Mouse (Mus musculus) liver, embryonic 13.5 days (tissue): ENCODE data around the gene Tmed2. TPM values are rescaled to one million over a fixed set of nuclear protein-coding genes. Genes with fewer than 3 reads are reported as not detected.

ENCODE experiments used
- ATAC-seq: fragments of 200-750 bp; cut with Nextera tagmentation; 2 replicates; pipeline ENCODE4 v1.8.0; 2017; ENCODE audit warnings: low read depth, mild to moderate bottlenecking, moderate number of reproducible peaks, moderate library complexity
- DNase-seq: peaks from one replicate; pipeline ENCODE4 v3.0.0; 2022
- H3K27ac ChIP-seq: fragments of 300-500 bp; sonication (generic); 2 replicates; pipeline ENCODE4 v1.5.1; 2015; ENCODE audit warnings: moderate library complexity, mild to moderate bottlenecking, inconsistent platforms
- H3K27me3 ChIP-seq: fragments of 300-500 bp; sonication (generic); 2 replicates; pipeline ENCODE4 v1.6.1; 2015; ENCODE audit warnings: mild to moderate bottlenecking, inconsistent platforms
- H3K36me3 ChIP-seq: fragments of 300-500 bp; sonication (generic); 2 replicates; pipeline ENCODE4 v1.6.1; 2015; ENCODE audit warnings: mild to moderate bottlenecking, inconsistent platforms
- H3K4me1 ChIP-seq: fragments of 300-500 bp; sonication (generic); replicated peaks from 2 replicates; pipeline ENCODE4 v1.6.1; 2015; ENCODE audit warnings: inconsistent platforms
- H3K4me2 ChIP-seq: fragments of 300-500 bp; sonication (generic); 2 replicates; pipeline ENCODE4 v1.6.1; 2015; ENCODE audit warnings: inconsistent platforms, mild to moderate bottlenecking, moderate library complexity
- H3K4me3 ChIP-seq: fragments of 300-500 bp; sonication (generic); replicated peaks from 2 replicates; pipeline ENCODE4 v1.5.1; 2015; ENCODE audit warnings: mild to moderate bottlenecking, inconsistent platforms
- H3K9ac ChIP-seq: fragments of 300-500 bp; sonication (generic); 2 replicates; pipeline ENCODE4 v1.6.1; 2015; ENCODE audit warnings: mild to moderate bottlenecking, inconsistent platforms
- H3K9me3 ChIP-seq: fragments of 300-500 bp; sonication (generic); replicated peaks from 2 replicates; pipeline ENCODE4 v1.6.1; 2016; ENCODE audit warnings: inconsistent platforms
- WGBS: fragments of 180-500 bp; shearing (Covaris S2); methylation state at CpG from one replicate; pipeline ENCODE4 v1.1.7; 2015; ENCODE audit not compliant: insufficient replicate concordance; 5-methylcytosine and 5-hydroxymethylcytosine counted together
- polyA plus RNA-seq: library from polyadenylated mRNA; unstranded; fragments of >200 nt; fragmentation: Nextera tagmentation; extraction: Ambion mirVana; gene quantifications from 2 replicates; pipeline ENCODE4 v1.2.1, GENCODE M21; 2015

The Tmed2 gene
- polyA plus RNA-seq, 1 experiment from 2014 or later: 366 TPM

DNA sequence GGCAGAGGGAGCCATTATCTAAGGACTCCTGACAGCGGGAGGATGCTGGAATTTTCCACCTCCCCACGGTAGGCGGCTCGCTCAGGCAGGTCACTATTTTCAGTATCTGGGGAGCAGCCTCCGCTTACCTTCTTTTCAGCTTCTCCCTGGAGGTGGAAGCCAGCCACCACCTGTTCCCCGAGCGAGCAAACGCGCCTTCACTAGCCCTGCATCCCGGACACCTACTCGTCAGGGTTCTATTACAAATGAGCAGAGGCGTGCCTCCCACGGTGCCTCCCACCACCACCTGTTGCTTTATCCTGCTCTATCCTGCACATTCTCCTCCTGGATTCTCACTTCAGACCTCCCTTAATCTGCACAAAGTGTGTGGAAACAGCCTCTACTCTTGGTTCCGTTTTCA is 36.8 kb upstream of the Tmed2 start:
- peaks cover 9% of the 10 kb centered on the region for H3K4me1 ChIP-seq
- H3K27me3 ChIP-seq: 0 out of 2 replicates have a peak, but pooled peaks cover 3% of the 10 kb centered on the region
- no peak overlapping the region for H3K27ac ChIP-seq
- ATAC-seq: no peak
- H3K9ac ChIP-seq: 0 out of 2 replicates have a peak overlapping the region, but pooled peaks have one; percentile 1
- no peak overlapping the region for H3K4me2 ChIP-seq
- H3K9me3 ChIP-seq: no peaks in the 10 kb centered on the region
- no peak for DNase-seq
- no peaks in the 10 kb centered on the region for H3K36me3 ChIP-seq
- 61% methylated on average over 14 of the region's 14 CpGs for WGBS
- H3K4me3 ChIP-seq: no peak overlapping the region

DNA sequence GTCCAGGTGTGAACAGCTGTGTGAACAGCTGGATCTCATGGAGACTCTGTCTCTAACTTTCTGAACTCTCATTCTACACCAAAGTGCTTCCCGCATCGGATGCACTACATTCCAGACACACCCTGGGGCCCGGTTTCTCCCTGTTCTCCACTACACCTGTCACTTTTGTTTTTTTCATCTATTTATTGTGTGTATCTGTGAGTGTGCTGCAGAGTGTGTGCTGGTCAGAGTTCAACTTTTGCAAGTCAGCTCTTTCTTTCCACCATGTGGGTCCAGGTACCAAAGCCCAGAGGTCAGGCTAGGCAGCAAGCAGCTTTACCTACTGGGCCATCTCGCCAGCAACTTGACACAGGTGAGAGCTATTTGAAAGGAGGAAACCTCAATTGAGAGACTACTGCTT is 35.3 kb upstream of the Tmed2 start:
- no peaks in the 10 kb centered on the region for H3K9me3 ChIP-seq
- 80% methylated on average over 4 of the region's 4 CpGs for WGBS
- DNase-seq (no peak), ATAC-seq (no peak)
- H3K36me3 ChIP-seq: no peaks in the 10 kb centered on the region
- no peak overlapping the region for H3K9ac ChIP-seq
- H3K4me2 ChIP-seq: no peak overlapping the region
- H3K27ac ChIP-seq: no peak overlapping the region
- H3K4me1 ChIP-seq: no peaks in the 10 kb centered on the region
- H3K4me3 ChIP-seq: no peak overlapping the region
- 0 out of 2 replicates have a peak, but pooled peaks cover 3% of the 10 kb centered on the region for H3K27me3 ChIP-seq

DNA sequence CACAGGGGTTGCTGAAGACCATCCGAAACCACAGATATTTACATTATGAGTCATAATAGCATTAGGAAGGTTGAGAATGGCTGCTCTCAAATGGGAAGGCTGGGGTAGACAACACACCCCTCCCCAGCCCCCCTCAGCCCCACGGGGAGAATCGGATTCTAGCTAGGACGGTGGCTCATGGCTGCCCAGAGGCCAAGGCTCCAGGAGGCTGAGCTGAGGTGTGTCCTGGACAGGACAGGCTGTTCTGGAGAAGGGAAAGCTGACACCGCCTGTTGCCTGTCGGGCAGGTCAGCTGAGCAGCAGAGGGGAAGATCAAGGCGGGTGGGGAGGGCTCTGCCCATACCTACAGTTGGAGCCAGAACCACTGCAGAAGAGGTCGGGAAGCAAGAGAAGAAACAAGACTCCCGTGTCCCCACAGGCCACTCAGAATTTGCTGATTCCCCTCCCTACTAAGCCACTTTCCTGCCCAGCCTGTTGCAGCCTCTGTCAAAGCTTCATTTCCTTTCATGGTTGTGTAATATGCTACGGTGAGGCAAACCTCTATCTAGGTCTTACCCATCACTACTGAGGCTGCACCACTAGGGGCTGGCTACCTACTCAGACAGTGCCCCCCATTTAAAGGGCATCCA is 33.6 kb upstream of the Tmed2 start:
- Histone ChIP-seq H3K9me3 (no peaks in the 10 kb centered on the region), H3K4me3 (no peak overlapping the region), H3K27ac (no peak overlapping the region), H3K9ac (no peak overlapping the region), H3K4me2 (no peak overlapping the region), H3K4me1 (no peaks in the 10 kb centered on the region), H3K36me3 (no peaks in the 10 kb centered on the region), H3K27me3 (0 out of 2 replicates have a peak, but pooled peaks cover 3% of the 10 kb centered on the region)
- WGBS: 45% methylated on average over 10 of the region's 10 CpGs
- ATAC-seq (no peak), DNase-seq (no peak)

DNA sequence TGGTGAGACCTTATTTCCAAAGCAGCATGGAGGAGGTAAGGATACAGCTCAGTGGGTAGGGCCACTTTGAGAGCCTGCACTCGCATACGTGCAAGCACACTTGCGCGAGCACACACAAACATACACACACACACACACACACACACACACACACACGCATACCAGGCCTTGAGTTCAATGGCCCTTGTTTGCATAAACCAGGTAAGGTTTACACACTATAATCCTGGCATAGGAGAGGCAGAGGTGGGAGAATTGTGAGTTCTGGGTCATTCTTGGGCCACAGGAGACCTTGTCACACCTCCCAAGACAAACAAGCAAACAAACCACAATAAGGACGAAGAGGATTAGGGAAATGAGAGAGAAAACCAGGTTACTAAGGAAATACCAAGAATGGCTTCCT is 31.3 kb upstream of the Tmed2 start:
- H3K4me3 ChIP-seq: no peak overlapping the region
- H3K9ac ChIP-seq: no peak overlapping the region
- no peak overlapping the region for H3K27ac ChIP-seq
- WGBS: 71% methylated on average over 6 of the region's 6 CpGs
- DNase-seq (no peak), ATAC-seq (no peak)
- H3K4me1 ChIP-seq: no peaks in the 10 kb centered on the region
- H3K9me3 ChIP-seq: no peaks in the 10 kb centered on the region
- no peaks in the 10 kb centered on the region for H3K27me3 ChIP-seq
- no peaks in the 10 kb centered on the region for H3K36me3 ChIP-seq
- no peak overlapping the region for H3K4me2 ChIP-seq

DNA sequence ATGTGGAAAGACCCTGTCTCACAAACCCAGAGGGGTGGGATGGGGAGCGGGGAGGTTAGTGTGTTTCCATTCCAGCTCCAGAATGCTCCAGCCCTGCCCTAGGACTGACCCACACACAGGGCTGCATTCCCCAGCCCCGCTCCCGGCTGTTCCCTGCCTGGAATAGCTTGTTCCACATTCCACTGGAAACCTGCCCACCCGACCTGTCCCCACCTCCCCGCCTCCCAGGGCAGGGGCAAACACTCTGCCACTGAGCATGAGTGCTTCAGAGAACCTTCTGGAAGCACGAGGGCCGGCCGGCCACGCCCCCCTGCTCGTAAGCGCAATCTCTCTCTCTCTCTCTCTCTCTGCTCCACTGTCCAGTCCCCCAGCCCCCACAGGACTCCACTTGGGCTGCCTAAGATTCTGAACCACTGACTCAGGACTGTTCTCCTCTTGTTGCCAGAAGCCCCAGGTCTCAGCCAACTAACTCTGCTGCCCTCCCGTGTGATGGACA is 30.7 kb upstream of the Tmed2 start:
- 0 out of 2 replicates have a peak, but pooled peaks cover 3% of the 10 kb centered on the region for H3K36me3 ChIP-seq
- H3K4me3 ChIP-seq: no peak overlapping the region
- H3K9me3 ChIP-seq: no peaks in the 10 kb centered on the region
- no peak for ATAC-seq
- no peak overlapping the region for H3K27ac ChIP-seq
- H3K27me3 ChIP-seq: no peaks in the 10 kb centered on the region
- 63% methylated on average over 12 of the region's 12 CpGs for WGBS
- no peak overlapping the region for H3K4me2 ChIP-seq
- H3K9ac ChIP-seq: no peak overlapping the region
- H3K4me1 ChIP-seq: no peaks in the 10 kb centered on the region
- no peak for DNase-seq

DNA sequence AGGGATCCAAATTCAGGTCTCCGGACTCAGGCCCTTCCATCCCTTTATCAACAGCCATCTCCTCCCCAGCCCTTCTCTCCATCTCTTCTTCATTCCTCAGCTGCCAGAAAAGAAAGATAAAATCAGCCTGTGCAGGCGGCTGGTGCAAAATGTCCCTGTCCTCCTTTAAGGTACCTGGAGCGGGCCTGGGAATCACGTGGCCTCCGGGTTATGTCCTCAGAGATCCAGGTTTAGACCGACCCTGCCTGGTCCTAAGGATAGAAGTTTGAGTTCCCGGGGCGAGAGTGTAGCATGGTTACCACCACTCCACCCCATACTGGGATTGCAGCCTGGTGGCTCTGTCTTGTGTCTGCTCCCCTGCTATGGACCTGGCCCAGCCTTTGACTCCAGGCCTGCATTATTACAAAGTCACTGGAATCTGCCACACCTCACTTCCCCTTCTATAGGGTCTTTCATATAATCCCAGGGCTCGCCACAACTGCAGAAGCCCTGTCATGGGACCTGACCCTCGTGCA is 29.9 kb upstream of the Tmed2 start:
- Histone ChIP-seq H3K27me3 (no peaks in the 10 kb centered on the region), H3K9me3 (no peaks in the 10 kb centered on the region), H3K4me2 (no peak overlapping the region), H3K27ac (no peak overlapping the region), H3K4me1 (no peaks in the 10 kb centered on the region), H3K36me3 (0 out of 2 replicates have a peak, but pooled peaks cover 3% of the 10 kb centered on the region), H3K4me3 (no peak overlapping the region), H3K9ac (no peak overlapping the region)
- WGBS: 73% methylated on average over 10 of the region's 10 CpGs
- ATAC-seq: no peak
- DNase-seq: no peak

DNA sequence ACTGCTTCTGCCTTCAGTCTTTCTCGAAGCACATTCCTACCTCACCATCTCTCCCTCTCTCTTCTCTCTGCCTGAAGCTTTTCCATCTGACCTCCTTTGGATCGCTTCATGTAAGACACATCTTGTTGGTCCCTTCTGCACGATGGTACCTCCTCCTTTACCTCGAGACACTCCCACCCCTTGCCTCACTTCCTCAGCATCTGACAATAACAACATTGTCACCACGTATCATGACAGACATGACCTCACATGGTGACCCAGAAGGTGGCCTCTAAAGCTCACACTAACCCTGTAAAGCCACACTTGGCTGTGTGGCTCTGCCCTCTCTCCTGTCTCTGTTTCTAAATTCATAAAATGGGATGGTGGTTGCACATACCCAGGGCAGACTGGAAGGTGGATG is 24.7 kb upstream of the Tmed2 start:
- WGBS: 59% methylated on average over 5 of the region's 5 CpGs

DNA sequence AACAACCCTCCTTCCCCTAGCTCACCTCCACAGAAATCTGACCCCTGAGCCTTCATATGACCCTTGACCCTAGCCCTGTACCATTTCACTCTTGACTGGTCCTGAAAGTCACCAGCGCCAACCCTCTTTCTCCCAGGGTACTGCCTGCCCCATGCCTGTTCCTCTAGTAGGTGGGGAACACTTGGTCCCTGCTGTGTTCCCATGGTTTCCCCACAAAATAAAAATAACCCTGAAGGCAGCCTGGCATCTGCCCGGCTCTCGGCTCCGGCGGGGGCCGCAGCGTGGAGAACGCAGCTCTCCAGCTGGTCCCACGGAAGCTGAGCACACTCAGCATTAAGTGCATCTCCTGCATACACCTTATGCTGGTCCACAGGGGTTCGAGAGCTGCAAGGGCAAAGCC is 21.8 kb upstream of the Tmed2 start:
- H3K4me1 ChIP-seq: no peaks in the 10 kb centered on the region
- no peak overlapping the region for H3K27ac ChIP-seq
- no peak overlapping the region for H3K4me2 ChIP-seq
- no peak overlapping the region for H3K9ac ChIP-seq
- no peak overlapping the region for H3K4me3 ChIP-seq
- WGBS: 84% methylated on average over 10 of the region's 10 CpGs
- no peak for DNase-seq
- no peaks in the 10 kb centered on the region for H3K9me3 ChIP-seq
- H3K27me3 ChIP-seq: no peaks in the 10 kb centered on the region
- H3K36me3 ChIP-seq: 0 out of 2 replicates have a peak, but pooled peaks cover 3% of the 10 kb centered on the region
- no peak for ATAC-seq

More for the DNA sequence above, 24.7 kb upstream of the Tmed2 start:
- no peak overlapping the region for H3K4me3 ChIP-seq
- H3K27ac ChIP-seq: no peak overlapping the region
- no peaks in the 10 kb centered on the region for H3K4me1 ChIP-seq
- no peak overlapping the region for H3K4me2 ChIP-seq
- H3K27me3 ChIP-seq: no peaks in the 10 kb centered on the region
- H3K36me3 ChIP-seq: 0 out of 2 replicates have a peak, but pooled peaks cover 3% of the 10 kb centered on the region
- H3K9ac ChIP-seq: no peak overlapping the region
- no peaks in the 10 kb centered on the region for H3K9me3 ChIP-seq
- DNase-seq (no peak), ATAC-seq (no peak)

DNA sequence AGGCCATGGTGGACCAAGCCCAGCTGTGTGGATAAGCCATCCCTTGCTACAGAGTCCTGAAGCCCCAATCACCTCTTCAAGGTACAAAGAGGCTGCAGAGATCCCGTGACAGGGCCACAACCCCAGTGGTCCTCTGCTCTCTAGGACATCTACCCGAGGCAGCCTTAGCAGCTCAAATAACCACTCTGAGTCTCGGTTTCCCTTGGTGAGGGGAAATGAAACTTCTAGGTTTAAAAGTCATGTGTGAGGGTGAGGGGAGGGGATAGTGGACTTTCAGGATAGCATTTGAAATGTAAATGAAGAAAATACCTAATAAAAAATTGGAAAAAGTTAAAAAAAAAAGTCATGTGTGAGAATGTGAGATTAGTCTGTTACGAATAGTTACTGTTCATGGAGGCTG is 18.9 kb upstream of the Tmed2 start:
- ATAC-seq (no peak), DNase-seq (no peak)
- Histone ChIP-seq H3K4me2 (no peak overlapping the region), H3K9ac (no peak overlapping the region), H3K4me3 (no peak overlapping the region), H3K9me3 (no peaks in the 10 kb centered on the region), H3K27ac (no peak overlapping the region), H3K4me1 (no peaks in the 10 kb centered on the region), H3K27me3 (no peaks in the 10 kb centered on the region), H3K36me3 (no peaks in the 10 kb centered on the region)
- WGBS: 70% methylated on average over 4 of the region's 4 CpGs

DNA sequence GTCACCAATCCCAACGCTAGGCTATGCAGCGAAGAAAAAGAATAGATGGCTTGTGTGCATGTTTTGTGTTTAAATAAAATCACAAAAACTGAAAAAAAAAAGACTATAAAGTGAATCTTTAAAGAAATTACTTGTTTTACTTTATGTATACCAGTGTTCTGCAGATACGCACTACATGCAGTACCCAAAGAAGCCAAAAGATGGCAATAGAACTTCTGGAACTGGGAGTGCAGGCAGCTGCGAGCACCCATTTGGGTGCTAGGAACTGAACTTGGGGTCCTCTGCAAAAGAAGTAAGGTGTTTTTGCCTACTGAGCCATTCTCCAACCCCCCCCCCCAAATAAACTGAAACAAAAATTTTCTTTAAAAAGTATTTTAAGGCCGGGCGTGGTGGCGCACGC is 17.5 kb upstream of the Tmed2 start:
- no peak overlapping the region for H3K4me3 ChIP-seq
- H3K9me3 ChIP-seq: no peaks in the 10 kb centered on the region
- no peaks in the 10 kb centered on the region for H3K4me1 ChIP-seq
- no peaks in the 10 kb centered on the region for H3K36me3 ChIP-seq
- H3K27ac ChIP-seq: no peak overlapping the region
- no peak for DNase-seq
- no peak overlapping the region for H3K9ac ChIP-seq
- WGBS: 83% methylated on average over 8 of the region's 8 CpGs
- H3K4me2 ChIP-seq: no peak overlapping the region
- ATAC-seq: no peak
- H3K27me3 ChIP-seq: peaks cover under 1% of the 10 kb centered on the region; the same call in 1 of the 2 replicates

DNA sequence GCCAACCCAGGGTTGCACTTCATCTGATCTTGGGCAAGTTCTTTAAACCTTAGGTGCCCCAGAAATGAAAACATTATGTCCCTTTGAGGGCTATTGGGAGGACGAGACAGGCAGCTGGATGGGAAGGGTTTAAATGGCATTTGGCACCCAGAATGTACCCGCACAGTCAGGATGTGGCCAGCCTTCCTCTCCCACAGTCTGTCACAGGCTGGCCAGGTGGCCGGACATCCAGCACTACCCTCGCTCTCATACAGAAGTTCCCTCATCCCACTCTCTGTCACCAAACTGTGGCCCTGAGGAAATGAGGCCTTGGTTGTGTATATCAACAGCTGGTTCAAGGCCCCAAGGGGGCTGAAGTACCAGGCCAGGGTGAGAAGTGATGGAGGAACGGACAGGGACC is 15.6 kb upstream of the Tmed2 start:
- no peak for DNase-seq
- Histone ChIP-seq H3K9me3 (no peaks in the 10 kb centered on the region), H3K9ac (no peak overlapping the region), H3K4me3 (no peak overlapping the region), H3K27me3 (peaks cover 17% of the 10 kb centered on the region), H3K27ac (no peak overlapping the region), H3K4me2 (no peak overlapping the region), H3K36me3 (no peaks in the 10 kb centered on the region), H3K4me1 (peaks cover 13% of the 10 kb centered on the region; the same call in 1 of the 2 replicates)
- ATAC-seq: no peak
- 64% methylated on average over 5 of the region's 5 CpGs for WGBS

DNA sequence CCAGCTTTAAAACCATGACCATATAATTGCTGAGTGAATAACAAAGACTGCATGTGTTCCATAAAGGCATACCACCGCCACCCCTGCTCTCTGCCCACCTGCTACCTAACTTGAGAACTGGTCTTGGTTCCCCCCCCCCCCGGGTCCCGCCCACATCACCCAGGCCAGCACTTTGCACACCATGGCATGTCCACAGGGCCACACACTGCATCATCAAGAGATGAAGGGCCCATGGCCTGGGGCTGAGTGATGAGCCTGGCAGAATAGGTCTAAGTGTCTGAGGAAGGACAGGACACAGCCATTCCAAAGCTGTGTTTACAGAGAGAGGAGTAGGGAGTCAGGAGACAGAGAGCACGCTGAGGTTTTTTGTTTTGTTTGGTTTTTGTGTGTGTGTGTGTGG is 12.1 kb upstream of the Tmed2 start:
- H3K9ac ChIP-seq: no peak overlapping the region
- ATAC-seq (no peak), DNase-seq (no peak)
- no peak overlapping the region for H3K27ac ChIP-seq
- peaks cover 39% of the 10 kb centered on the region for H3K4me1 ChIP-seq
- WGBS: 61% methylated on average over 4 of the region's 4 CpGs
- H3K9me3 ChIP-seq: no peaks in the 10 kb centered on the region
- no peaks in the 10 kb centered on the region for H3K36me3 ChIP-seq
- H3K4me3 ChIP-seq: no peak overlapping the region
- H3K27me3 ChIP-seq: peaks cover 51% of the 10 kb centered on the region
- H3K4me2 ChIP-seq: peak overlapping the region; percentile 82; the same call in 1 of the 2 replicates
